Mouse (Mus musculus) mouse embryonic stem cell (cell line): ENCODE results near the gene Polr2a.

Source experiments
- in situ Hi-C, 2 experiments: fragments of 300-500 bp; cut with MboI; formaldehyde crosslinking; loops; 1 replicate in 1 of 2; 3 replicates in 1 of 2; pipeline ENCODE4 v1.14.3; 2019 to 2020; ENCODE audit warnings: low sequenced_read_pairs in 2 of 2, low pct_unique_long_range_greater_than_20kb in 1 of 2, mixed read lengths in 1 of 2; ENCODE audit not compliant: unreplicated experiment in 1 of 2

Polr2a gene

DNA sequence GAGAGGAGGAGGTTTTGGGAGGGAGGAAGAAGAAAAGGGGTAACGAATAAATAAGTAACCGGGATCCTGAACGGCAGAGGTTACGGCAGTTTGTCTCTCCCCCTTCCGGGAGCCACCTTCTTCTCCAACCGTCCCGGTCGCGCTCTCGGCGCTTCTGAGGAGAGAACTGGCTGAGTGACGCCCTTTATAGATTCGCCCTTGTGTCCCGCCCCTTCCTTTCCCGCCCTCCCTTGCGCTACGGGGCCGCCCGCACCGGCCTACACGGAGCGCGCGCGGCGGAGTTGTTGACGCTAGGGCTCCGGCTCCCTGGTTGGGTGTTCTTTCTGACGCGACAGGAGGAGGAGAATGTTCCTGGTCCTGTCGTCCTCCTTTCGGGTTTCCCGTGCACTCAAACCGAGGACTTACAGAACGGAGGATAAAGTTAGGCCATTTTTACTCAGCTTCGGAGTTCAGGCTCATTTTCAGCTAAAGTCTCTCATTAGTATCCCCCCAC, at the start of gene Polr2a:
Gene Polr2a, minus strand, starts transcription at position 160 of the 493 bp plus-strand sequence.
- in situ Hi-C loops, result no loop called here

DNA sequence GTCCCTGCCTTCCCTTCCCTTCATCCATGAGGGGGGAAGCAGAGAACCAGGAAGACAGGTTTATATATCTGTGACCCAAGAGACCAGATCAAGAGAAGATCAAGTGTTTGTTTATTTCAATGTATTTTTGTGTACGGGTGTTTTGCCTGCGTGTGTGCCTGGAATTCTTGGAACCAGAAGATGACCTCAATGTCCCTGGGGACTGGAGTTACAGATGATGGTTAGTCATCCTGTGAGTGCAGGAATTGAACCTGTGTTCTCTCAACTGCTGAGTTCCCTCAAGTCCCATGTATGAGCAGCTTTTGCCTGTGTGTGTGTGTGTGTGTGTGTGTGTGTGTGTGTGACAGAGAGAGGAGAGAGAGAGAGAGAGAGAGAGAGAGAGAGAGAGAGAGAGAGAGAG, 49.2 kb upstream of the Polr2a start:
- in situ Hi-C loops, result loop anchor here in 1 of 2 experiments (5.0 kb wide), 1 partner anchor 70 kb away; the partner anchor contains the start of gene Tmem95

DNA sequence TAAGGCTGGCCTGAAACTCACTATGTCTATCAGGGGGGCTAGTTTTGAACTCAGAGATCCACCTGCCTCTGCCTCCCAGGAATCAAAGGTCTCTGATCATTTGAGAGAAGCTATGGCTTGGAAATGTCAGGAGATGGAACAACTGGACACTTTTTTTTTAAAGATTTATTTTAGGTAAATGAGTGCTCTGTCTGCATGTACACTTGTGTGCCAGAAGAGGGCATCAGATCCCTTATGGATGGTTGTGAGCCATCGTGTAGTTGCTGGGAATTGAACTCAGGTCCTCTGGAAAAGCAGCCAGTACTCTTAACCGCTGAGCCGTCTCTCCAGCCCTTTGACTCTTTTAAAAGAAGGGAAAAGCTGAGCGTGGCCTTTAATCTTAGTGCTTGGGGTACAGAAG, 47.9 kb upstream of the Polr2a start:
- in situ Hi-C loops, result loop anchor here in 1 of 2 experiments (5.0 kb wide), 1 partner anchor 71 kb away; the partner anchor contains the start of gene Tmem95

DNA sequence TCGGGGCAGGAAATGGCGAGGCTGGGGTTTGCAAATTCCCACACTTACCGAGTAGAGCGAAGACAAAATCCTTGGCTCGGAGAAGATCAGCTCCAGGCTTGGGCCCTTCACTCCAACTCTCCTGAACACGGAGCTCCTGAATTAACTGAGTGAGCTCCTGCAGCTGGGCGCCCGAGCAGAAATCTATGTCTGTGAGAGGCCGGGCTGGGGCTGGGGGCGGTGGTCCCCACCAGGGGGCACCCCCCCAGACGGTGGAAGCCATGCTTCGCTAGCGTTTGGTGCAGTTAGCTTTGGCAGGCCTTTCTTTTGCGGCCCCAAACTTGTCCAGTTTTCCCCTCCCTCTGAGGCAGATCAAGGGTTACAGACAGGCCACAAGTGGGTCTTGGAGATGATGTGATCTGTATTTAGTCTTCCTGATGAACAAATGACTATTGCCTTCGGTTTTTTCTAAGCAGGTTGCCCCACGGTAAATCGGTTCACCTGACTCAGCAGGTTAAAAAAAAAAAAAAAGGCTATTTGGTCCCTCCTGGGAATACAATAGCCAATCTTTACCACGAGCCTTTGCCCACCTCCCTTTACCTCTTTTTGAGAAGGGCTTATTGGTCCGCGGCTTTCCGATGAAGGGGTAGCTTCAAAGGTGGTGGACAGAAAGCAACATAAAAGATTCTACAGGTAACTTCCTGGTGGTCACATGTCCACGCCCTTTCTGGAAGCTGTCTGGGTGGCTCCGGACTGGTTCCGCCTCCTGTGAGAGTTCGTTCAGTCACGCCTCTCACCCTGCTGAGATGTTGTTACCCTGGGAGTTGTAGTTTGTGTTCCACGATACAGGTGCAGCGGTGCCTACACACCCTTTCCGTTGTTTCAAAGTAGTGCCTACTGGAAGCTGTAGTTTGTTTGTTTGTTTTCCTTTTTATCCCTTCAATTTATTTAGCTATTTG, 46.8 kb upstream of the Polr2a start, which contains the start of gene Tmem102:
Gene Tmem102, minus strand, starts transcription at position 653 of the 938 bp plus-strand sequence.
- in situ Hi-C loops, result loop anchor here in 1 of 2 experiments (5.0 kb wide), 1 partner anchor 72 kb away; the partner anchor contains the start of gene Tmem95

DNA sequence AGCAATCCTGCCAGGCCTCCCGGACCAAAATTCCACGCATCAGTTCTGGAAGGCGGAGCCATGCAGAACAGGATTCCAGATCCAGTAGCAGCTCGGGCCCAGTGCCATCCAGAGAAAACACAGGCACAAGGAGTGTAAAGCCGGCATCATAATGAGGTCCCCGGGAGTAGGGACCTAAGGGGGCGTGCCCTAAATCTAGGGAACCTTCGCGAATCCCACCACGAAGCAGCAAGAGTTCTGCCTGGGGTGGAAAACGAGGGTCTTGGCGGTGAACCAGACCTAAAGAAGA, 46.2 kb upstream of the Polr2a start:
- in situ Hi-C loops, result no loop called here

DNA sequence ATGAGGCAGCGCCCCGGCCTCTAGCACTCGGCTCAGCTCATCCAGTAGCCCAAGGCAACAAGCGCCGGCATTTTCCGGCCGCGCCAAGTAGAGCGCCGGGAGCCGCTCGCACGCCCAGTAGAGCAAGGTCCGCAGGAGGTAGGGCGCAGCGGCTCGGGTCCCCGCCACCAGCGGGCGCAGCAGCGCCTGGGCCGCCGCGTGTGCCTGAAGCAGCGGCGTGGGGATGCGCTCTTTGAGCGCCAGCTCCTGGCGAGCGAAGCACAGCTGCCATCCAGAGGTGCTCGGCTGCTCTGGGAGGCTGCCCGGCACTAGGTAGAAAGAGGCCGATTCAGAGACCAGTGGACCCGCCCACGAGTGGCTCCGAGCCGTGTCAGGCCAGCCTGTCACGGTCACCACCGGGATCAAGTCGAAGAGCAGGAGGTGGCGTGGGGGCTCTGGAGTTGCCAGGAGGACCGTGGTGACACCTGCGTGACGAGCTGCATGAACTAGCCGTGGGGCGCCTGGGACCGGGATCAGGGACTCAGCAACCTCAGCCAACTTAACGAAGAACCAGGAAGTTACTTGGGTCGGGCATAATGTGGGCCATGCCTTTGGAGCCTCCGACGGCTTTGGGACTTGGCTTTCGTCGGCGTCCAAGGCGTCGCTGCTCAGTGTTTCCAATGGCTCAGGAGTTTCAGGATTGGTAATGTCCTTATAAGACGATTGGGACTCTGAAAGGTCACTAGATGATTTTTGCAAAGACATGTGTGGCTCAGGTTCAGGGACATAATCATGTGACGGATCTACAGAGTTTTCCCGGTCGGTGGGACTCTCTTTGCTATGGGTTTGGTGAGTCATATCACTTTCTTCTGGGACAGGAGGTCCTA, 45.6 kb upstream of the Polr2a start:
- in situ Hi-C loops, result no loop called here

DNA sequence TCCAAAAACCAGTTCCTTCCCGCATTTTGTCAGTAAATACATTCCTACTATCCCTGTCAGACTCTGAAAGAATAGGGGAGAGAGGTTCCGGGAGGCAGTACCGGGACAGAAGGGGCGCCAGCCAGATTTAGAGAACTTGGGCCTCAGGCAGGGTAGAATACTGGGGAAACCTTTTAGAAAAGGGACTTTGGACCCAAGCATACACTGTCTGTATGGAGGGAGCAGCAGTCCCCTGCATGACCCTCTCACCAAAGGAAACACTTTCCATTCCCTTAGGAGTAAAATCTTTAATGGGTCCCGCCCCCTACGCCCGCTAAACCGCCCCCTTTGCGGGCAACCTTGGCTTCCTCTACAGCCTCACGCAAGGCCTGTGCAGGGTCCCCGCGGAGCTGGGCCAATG, 44.9 kb upstream of the Polr2a start:
- in situ Hi-C loops, result no loop called here

DNA sequence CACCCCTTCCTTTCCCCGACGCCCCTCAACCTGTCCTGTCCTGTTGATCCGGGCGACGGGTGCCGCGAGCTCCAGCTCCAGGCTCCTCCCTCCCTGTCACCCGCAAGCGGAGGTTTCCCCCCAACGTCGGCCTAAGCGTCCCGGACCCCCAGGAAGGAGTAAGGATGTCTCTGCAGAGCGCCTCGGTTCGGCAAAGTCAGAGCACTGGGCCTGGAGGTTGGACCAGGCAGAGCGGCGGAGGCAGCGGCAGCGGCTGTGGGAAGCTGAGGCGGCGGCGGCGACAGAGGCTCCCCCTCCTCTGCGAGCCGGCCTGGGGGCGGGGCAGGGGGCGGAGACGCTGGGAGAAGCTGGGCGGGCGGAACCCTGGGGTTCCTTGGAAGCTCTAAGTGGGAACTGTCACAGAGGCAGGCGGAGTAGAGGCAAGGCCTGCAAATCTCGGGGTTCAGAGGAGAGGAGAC, 44.2 kb upstream of the Polr2a start:
- in situ Hi-C loops, result no loop called here

DNA sequence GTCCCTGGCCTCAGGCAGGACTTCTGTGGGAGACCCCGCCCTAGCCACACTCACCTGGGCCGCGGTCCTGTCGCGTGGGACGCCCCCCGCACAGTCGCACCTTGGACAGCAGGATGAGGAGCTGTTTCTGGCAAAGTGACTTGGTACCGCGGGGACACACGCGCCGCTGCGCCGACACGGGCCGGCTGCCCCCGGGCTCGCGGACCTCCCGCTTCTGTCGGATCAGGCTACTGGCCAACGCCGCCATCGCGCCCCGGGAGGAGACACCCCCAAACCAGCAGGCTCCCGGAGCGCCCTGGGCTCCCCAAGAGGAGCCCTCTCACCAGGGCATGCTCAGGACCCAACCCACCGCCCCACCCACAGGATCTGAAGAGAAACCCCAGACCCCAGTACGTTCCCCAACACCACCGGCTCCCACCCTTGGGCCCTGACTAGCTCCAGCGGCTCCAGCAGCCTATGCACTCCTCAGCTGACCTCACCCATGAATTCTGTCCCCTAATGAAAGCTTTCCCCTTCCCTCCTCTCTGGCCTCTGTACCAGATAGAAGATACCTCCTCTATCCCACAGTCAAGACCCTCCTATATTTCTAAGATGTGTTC, 43.0 kb upstream of the Polr2a start, which contains the start of gene Fgf11:
Gene Fgf11, minus strand, starts transcription at position 479 of the 599 bp plus-strand sequence.
- in situ Hi-C loops, result no loop called here

DNA sequence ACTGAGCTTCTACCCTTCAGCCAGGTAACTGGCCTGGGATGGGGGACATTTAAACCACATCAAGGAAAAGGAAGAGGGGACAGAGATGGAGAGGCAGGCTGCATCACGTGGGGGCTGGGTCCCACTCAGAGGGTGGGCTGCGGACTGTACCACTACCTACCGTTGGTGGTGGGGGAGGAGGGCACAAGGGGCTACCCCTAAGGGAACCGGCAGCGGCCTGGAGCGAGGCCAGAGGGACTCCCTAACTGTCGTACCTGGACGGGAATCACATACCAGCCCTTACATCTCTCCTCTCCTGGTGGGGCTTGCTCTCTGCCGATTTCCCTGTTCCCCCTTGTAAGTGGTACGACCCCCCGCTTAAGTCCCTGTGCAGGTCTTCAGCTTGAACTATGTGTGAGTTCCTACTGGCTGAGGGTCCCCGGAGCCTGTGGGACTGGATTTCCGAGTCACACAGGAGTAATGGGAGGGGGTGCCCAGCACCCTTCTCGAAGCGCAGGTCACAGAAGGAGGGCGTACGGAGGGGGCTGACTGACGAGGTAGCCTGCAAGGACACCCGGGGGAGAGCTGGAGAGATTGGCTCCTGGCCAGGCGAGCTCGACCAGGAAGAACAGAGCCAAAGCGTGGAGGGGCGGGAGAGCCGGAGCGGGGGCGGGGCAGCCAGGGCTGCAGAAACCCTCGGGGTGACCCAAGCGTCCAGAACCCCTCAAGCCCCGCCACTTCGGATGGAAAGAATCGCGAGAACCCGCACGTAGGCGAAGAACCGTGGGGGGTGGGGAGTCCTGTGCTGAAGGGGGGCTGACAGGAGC, 42.2 kb upstream of the Polr2a start:
- in situ Hi-C loops, result no loop called here

DNA sequence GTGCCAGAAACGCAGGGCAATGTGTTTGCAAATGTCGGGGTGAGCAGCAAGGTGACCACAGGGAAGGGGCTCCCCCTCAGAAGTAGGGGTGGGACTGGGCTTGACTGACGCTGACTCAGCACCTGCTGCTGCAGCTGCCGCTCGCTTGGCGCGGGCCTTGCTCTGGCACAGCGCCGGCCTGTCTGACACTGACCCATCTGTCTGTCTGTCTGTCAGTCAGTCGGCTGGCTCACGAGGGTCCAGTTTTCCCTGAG, 41.6 kb upstream of the Polr2a start:
- in situ Hi-C loops, result no loop called here

DNA sequence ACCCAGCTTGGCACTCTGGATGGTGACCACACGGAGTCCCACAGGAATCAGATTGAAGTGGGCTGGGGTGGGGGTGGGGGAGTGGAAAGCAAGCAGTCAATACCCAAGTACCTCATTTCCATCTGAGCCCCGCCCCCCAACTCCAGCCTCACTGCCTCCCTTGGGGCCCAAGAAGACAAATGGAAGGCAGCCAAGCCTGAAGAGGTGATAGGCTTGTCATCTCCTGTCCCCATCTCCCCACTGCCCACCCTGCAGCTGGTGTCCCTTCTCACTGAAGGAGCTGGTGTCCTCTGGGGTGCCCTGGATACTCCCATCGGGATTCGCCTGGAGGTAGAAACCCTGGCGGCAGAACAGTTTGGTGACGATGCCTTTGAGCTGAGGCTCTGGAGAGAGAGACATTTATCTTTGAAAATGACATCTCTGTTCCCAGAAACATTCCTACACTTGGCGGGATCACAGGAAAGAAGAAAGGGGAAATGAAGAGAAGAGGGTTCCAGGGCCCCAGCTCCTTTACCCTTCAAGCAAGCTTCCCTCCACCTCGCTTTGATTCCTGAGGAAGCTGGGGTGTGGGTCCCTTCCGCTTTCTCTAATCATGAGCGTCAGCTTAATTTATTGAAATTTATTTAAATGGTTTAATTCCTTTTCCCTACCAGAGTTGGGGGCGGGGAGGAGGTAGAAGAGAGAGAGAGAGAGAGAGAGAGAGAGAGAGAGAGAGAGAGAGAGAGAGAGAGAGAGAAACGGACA, 41.1 kb upstream of the Polr2a start:
- in situ Hi-C loops, result no loop called here

DNA sequence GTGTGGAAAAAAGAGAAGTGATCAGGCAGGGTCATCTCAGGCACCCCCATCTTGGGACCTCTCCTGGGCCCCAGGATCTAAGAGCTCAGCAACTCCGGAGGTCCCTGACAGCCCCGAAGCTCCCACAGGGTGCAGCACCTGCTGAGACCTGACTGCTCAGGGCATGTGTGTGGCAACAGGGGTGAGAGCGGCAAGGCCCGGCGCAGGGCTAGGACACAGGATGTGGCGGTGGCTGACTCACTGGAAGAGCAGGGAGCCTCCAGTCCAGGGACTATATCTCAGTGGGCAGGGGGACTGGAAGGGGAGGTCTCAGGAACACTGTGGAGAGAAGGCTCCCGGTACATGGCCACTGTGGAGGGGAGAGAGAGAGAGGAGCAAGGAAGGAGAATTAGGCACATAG, 39.5 kb upstream of the Polr2a start:
- in situ Hi-C loops, result no loop called here

DNA sequence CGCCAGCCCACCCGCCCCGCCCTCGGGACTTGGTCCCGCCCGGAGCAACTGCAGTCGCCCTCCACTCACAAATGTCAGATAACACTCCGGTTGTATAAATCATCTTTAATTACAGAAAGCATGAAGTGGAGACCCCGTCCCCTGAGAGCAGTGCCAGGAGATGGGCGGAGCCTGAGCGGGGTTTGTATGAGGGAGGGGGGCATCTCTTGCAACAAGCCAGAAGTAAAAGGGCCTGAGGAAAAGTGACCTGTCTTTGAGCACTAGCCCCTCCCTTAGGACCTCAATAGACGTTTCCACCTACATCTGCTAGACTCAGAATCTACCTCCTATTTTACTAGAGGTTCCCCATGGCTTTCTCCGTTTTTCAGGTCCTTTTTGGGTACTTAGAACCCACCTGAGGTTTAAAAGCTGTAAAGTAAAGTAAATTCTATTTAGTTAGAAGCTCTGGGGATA, 37.6 kb upstream of the Polr2a start:
- in situ Hi-C loops, result no loop called here

DNA sequence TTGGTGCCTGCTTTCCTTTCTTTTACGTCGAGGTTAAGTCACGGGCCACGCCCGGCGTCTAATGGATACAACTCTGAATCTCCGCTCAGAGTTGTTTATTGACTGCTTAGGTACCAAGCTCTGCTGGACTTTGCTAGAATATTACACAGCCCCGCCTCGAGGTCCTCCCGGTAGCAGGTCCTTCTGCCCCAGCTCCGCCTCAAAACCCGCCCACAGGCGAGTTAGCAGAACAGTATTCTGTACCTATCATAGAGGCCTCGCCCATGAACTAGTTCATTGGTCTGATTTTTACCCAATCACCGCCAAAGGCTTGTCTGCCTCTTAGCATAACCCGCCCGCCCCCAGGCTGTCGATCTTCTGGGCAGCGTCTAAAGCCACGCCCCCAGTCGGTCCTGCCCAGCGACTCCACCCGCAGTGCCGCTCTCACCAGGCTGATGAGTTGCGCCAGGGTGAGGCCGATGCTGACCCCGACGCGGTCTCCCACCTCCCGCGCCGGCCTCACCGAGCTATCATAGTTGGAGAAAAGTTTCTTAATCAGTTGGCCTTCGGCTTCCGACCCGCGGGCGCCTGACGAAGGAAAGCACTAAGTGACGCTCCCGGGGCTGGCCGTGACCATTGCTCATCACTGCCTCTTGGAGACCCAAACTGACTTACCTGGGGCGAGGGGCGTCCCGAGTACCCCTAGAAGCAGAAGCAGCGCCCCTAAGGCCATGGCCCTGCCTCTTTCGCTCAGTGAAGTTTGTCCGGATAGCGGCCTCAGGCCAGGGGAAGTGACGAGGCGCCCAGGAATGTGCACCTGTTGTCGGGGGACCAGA, 36.9 kb upstream of the Polr2a start, which contains the start of gene Chrnb1:
Gene Chrnb1, minus strand, starts transcription at position 776 of the 815 bp plus-strand sequence.
- in situ Hi-C loops, result no loop called here

DNA sequence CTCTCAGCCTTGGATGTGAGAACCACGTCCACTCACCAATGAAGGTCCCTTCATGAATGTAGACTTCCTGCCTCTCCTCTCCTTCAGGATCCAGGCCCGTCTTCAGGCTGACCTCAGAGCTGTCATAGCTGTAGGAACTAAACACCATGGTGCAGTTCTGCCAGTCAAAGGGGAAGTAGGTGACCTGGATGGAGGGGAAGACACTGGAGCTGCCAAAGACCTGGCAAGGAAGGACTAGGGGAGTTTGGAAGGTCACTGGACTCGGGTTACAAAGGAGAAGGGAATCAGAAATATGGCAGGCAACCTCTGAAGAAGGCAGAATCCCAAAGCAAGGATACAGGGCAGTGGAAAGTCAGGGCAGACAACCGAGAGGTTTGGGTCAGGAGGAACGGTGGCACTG, 35.0 kb upstream of the Polr2a start:
- in situ Hi-C loops, result no loop called here
